8 mouse cellular contexts compared by ENCODE assay signal in genomic region chr6:38298761-38299401, GRCm38 (mm10). TPM values are rescaled to one million over a fixed set of nuclear protein-coding genes. Genes with fewer than 3 reads are reported as not detected.
DNase-seq lines count a peak whose midpoint lies in the region; ATAC-seq lines count a peak whose summit lies in the region.

Gene Zc3hav1l (minus strand): TSS chr6:38299259.

- peaks cover 37% of the 10 kb centered on the region for H3K36me3 ChIP-seq in forebrain, embryonic 10.5 days (replicated peaks)
- peaks cover 32% of the 10 kb centered on the region for H3K36me3 ChIP-seq in heart, embryonic 15.5 days
- peaks cover 26% of the 10 kb centered on the region for H3K36me3 ChIP-seq in liver, embryonic 15.5 days (replicated peaks)
- peaks cover 19% of the 10 kb centered on the region for H3K36me3 ChIP-seq in neural tube, embryonic 13.5 days

- under 1% methylated on average over 59 of the region's 70 CpGs for WGBS in forebrain, embryonic 10.5 days
- WGBS in heart, embryonic 15.5 days, result under 1% methylated on average over 70 of the region's 70 CpGs
- under 1% methylated on average over 70 of the region's 70 CpGs for WGBS in liver, embryonic 15.5 days (ENCODE audit: insufficient replicate concordance)
- 1% methylated on average over 56 of the region's 70 CpGs for WGBS in neural tube, embryonic 13.5 days

- H3K27me3 ChIP-seq in forebrain, embryonic 10.5 days (ENCODE audit: poor library complexity, severe bottlenecking), result peaks cover 45% of the 10 kb centered on the region
- no peaks in the 10 kb centered on the region for H3K27me3 ChIP-seq in heart, embryonic 15.5 days
- 0 out of 2 replicates have a peak, but pooled peaks cover 6% of the 10 kb centered on the region for H3K27me3 ChIP-seq in liver, embryonic 15.5 days
- no peaks in the 10 kb centered on the region for H3K27me3 ChIP-seq in neural tube, embryonic 13.5 days

- DNase-seq in CD4-positive, CD25-positive, alpha-beta regulatory T cell, adult 2 months (ENCODE audit: low read depth, low spot score), result peak; percentile 65
- peak; percentile 83 for DNase-seq in brain, adult 2 months (ENCODE audit: low read depth, low spot score)
- DNase-seq in forebrain, embryonic 10.5 days (ENCODE audit: extremely low spot score, low spot score), result peak; percentile 79
- DNase-seq in kidney, postnatal 14 days, result peak; percentile 81
- DNase-seq in testis, postnatal 10 days (ENCODE audit: low spot score), result peak; percentile 80

- H3K4me1 ChIP-seq in forebrain, embryonic 10.5 days, result peaks cover 25% of the 10 kb centered on the region
- peaks cover 11% of the 10 kb centered on the region for H3K4me1 ChIP-seq in heart, embryonic 15.5 days (replicated peaks)
- peaks cover 23% of the 10 kb centered on the region for H3K4me1 ChIP-seq in liver, embryonic 15.5 days (replicated peaks)
- peaks cover 13% of the 10 kb centered on the region for H3K4me1 ChIP-seq in neural tube, embryonic 13.5 days (replicated peaks)

- H3K9ac ChIP-seq in heart, embryonic 15.5 days, result peak within 1 kb of the TSS; percentile 80
- peak within 1 kb of the TSS; percentile 64 for H3K9ac ChIP-seq in liver, embryonic 15.5 days
- peak within 1 kb of the TSS; percentile 97 for H3K9ac ChIP-seq in neural tube, embryonic 13.5 days

- H3K4me2 ChIP-seq in heart, embryonic 15.5 days, result peak within 1 kb of the TSS; percentile 69
- H3K4me2 ChIP-seq in liver, embryonic 15.5 days, result peak within 1 kb of the TSS; percentile 82
- peak within 1 kb of the TSS; percentile 70 for H3K4me2 ChIP-seq in neural tube, embryonic 13.5 days

- H3K9me3 ChIP-seq in forebrain, embryonic 10.5 days, result peaks cover 3% of the 10 kb centered on the region; the same call in 1 of the 2 replicates
- no peaks in the 10 kb centered on the region for H3K9me3 ChIP-seq in heart, embryonic 15.5 days (replicated peaks)
- no peaks in the 10 kb centered on the region for H3K9me3 ChIP-seq in liver, embryonic 15.5 days (replicated peaks)
- no peaks in the 10 kb centered on the region for H3K9me3 ChIP-seq in neural tube, embryonic 13.5 days

- peak; percentile 98 for ATAC-seq in heart, embryonic 15.5 days (replicated peaks; ENCODE audit: insufficient number of reproducible peaks, insufficient read depth, low FRiP score, low read depth)
- ATAC-seq in liver, embryonic 15.5 days (ENCODE audit: insufficient read depth), result peak; percentile 87
- ATAC-seq in neural tube, embryonic 13.5 days (ENCODE audit: low read depth), result peak; percentile 96

- H3K4me3 ChIP-seq in forebrain, embryonic 10.5 days, result peak within 1 kb of the TSS; percentile 77
- H3K4me3 ChIP-seq in heart, embryonic 15.5 days, result peak within 1 kb of the TSS; percentile 65
- peak within 1 kb of the TSS; percentile 71 for H3K4me3 ChIP-seq in liver, embryonic 15.5 days (replicated peaks)
- H3K4me3 ChIP-seq in neural tube, embryonic 13.5 days, result peak within 1 kb of the TSS; percentile 79

- H3K27ac ChIP-seq in forebrain, embryonic 10.5 days, result peak within 1 kb of the TSS; percentile 98
- peak within 1 kb of the TSS; percentile 92 for H3K27ac ChIP-seq in heart, embryonic 15.5 days
- H3K27ac ChIP-seq in liver, embryonic 15.5 days (replicated peaks), result peak within 1 kb of the TSS; percentile 70
- H3K27ac ChIP-seq in neural tube, embryonic 13.5 days (replicated peaks), result peak within 1 kb of the TSS; percentile 97

RNA-seq across cellular contexts. Expression of gene Zc3hav1l, which starts in this region (rescaled TPM):
- polyA plus RNA-seq in forebrain, embryonic 10.5 days (2016; fragmentation: Nextera tagmentation; extraction: Ambion mirVana), result 14.0 and 14.3 TPM in 2 replicates
- polyA plus RNA-seq in heart, embryonic 15.5 days (2015; fragmentation: Nextera tagmentation; extraction: Ambion mirVana), result 5.1 and 7.1 TPM in 2 replicates
- 1.4 and 1.5 TPM in 2 replicates for polyA plus RNA-seq in liver, embryonic 15.5 days (2015; fragmentation: Nextera tagmentation; extraction: Ambion mirVana)
- polyA plus RNA-seq in neural tube, embryonic 13.5 days (2015; fragmentation: Nextera tagmentation; extraction: Ambion mirVana), result 9.9 and 10.1 TPM in 2 replicates

Comparison
In these comparisons a context has a peak if more than half of its experiments do, and no peak if none do; other contexts are left out.
1. Peak in every context shown above with its lines: DNase-seq, ATAC-seq, H3K4me3 ChIP-seq and H3K27ac ChIP-seq.